ENCODE assay signal across 8 mouse cellular contexts in the genomic region with DNA sequence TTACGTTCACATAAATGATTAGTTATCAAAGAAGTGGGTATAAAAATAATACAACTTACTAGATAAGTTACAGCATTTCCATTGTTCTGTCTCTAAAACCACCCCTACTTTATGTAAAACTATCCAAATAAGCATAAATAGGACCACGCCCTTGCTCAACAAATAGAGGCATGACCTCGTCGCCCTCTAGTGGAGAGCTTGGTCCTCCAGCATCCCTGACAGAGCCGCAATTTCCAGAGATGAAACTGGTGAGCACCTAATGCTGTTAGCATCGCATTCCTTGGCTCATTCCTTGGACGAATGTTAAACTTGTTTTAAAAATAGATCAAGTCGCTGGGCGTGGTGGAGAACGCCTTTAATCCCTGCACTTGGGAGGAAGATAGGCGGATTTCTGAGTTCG. TPM values are rescaled to one million over a fixed set of nuclear protein-coding genes. Genes with fewer than 3 reads are reported as not detected.
DNase-seq lines count a peak whose midpoint lies in the region; ATAC-seq lines count a peak whose summit lies in the region.

No protein-coding gene starts in this region.

- peak; percentile 96 for ATAC-seq in inflammation-experienced regulatory T-cells, adult 6 months

- DNase-seq in gastrocnemius, postnatal 10 days, result peak; percentile 28
- DNase-seq in gastrocnemius, adult 8-10 months (ENCODE audit: low spot score in 2 of 2), result no peak
- peak; percentile 13 to 36 for DNase-seq in urinary bladder, postnatal 36 days (ENCODE audit: low spot score in 2 of 2)
- DNase-seq in urinary bladder, postnatal 4 days (ENCODE audit: low spot score in 2 of 2), result no peak
- DNase-seq in cerebellum, postnatal 25 days, result peak; percentile 20 to 58
- DNase-seq in lung, postnatal 14 days, result peak; percentile 61
- peak; percentile 25 to 65 for DNase-seq in thymus, postnatal 10 days (ENCODE audit: low spot score in 2 of 2)

RNA-seq across cellular contexts. Expression of gene Bbs12, which starts 9.7 kb away (rescaled TPM):
- 1 to 10 TPM; 1.1 to 1.6 TPM for total RNA-seq in gastrocnemius, postnatal 10 days (2021)
- total RNA-seq in gastrocnemius, adult 8-10 months (2022), result under 1 TPM; 0.36 to 0.82 (median 0.63) TPM
- 1 to 10 TPM; 4.4 to 7.7 (median 7.7) TPM for polyA plus RNA-seq in inflammation-experienced regulatory T-cells, adult 6 months (2017; shearing (Covaris generic))

RNA-seq across cellular contexts. Expression of gene Cetn4, which starts 9.8 kb away (rescaled TPM):
- total RNA-seq in gastrocnemius, postnatal 10 days (2021), result 1 to 10 TPM in 1 of 2 experiments, under 1 TPM in 1; 0.63 to 1.5 TPM
- under 1 TPM in 1 of 4 experiments, not detected in 3; 0.63 TPM for total RNA-seq in gastrocnemius, adult 8-10 months (2022)
- 1 to 10 TPM in 2 of 3 experiments, not detected in 1; 1.1 to 1.5 TPM for polyA plus RNA-seq in inflammation-experienced regulatory T-cells, adult 6 months (2017; shearing (Covaris generic))

RNA-seq across cellular contexts. Expression of gene Fgf2, which starts 45.5 kb away (rescaled TPM):
- 10 to 100 TPM; 15.9 to 17.5 TPM for total RNA-seq in gastrocnemius, postnatal 10 days (2021)
- 10 to 100 TPM in 1 of 4 experiments, 1 to 10 TPM in 3; 5.9 to 11.5 (median 7.3) TPM for total RNA-seq in gastrocnemius, adult 8-10 months (2022)
- polyA plus RNA-seq in inflammation-experienced regulatory T-cells, adult 6 months (2017; shearing (Covaris generic)), result 1 to 10 TPM; 1.5 to 2.6 (median 1.9) TPM

Comparison
In these comparisons a context has a peak if more than half of its experiments do, and no peak if none do; other contexts are left out.
1. DNase-seq: peak in gastrocnemius, postnatal 10 days (single experiment), urinary bladder, postnatal 36 days (2 of 2), cerebellum, postnatal 25 days (2 of 2), lung, postnatal 14 days (single experiment) and thymus, postnatal 10 days (2 of 2); none in gastrocnemius, adult 8-10 months (0 of 2) and urinary bladder, postnatal 4 days (0 of 2).